Mouse (Mus musculus): ENCODE data around the gene Olfr1141.

The Olfr1141 gene

DNA sequence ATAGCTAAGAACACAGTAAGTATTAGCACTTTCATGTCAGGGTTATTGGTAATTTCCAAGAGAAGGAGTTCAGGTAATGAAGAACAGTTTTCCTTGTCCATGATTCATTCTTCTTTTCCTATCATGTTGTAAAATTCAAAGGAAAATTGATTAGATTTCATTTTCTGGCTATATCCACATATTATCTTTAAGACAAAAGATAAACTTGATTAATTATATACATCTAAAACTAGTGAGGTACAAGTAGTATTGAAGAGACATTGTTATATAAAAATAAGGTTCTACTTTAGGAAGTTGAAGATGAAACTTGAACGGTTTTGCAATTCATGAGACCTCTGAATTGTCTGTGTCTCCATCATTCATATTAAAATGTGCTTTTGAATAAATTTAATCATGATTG lies at the start of gene Olfr1141:
Gene Olfr1141, minus strand, starts transcription at position 101 of the 400 bp plus-strand sequence.
- no peak for DNase-seq (ENCODE audit: low spot score)

DNA sequence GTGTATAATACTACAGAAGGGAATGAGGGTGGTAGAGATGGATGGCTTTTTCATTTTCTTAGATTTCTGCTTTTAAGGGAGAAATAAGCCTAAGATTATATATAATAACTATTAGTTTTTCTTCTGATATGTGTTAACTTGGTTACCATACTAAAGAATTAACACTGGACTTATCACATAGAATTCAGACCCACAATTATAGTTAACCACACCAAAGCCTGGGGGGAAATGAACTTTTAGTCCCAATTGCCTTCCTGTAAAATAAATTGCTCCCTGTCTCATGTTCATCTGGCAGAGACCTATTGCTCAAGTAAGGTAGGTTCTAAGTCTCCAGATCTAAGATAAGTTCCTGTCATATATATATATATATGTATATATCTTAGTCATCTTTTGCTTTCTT lies 46.5 kb upstream of the Olfr1141 start, which contains the start of gene Olfr1143:
Gene Olfr1143, plus strand, starts transcription at position 301 of the 400 bp plus-strand sequence.
- no peak for DNase-seq (ENCODE audit: low spot score)

GRCm38 (mm10) chr2:87779183-87779582 lies 25.4 kb upstream of the Olfr1141 start, which contains the start of gene Olfr152:
Olfr152 (plus strand) TSS chr2:87779483.
- DNase-seq (ENCODE audit: low spot score): no peak

- DNase-seq (ENCODE audit: low spot score): no peak
Measured at GRCm38 (mm10) chr2:87776143-87776542, 22.4 kb upstream of the Olfr1141 start.

DNA sequence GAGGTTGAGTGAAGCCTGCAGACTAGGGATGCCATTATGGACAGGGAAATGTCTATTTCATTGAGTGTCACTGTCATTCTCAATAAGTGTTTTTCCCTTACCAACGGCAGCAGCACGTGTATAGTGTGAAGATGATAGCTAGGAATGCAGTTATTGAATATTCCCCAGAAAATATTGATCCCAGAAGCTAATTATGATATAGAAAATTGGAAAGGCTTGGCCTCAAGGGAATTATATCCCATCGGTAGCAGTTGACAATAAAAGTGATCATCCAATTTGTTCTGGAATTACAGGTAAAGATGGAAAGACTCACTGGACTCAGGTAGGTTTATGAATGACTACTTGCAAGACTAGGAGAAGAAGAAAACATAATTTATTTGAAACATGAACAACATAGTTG lies 10.3 kb downstream of the Olfr1141 start, which contains the start of gene Olfr1140:
Gene Olfr1140, plus strand, starts transcription at position 301 of the 400 bp plus-strand sequence.
- no peak for DNase-seq (ENCODE audit: low spot score)

GRCm38 (mm10) chr2:87739878-87740277 lies 13.9 kb downstream of the Olfr1141 start, which contains the start of gene Olfr1138:
Olfr1138 (minus strand) TSS chr2:87739978.
- no peak for DNase-seq (ENCODE audit: low spot score)

GRCm38 (mm10) chr2:87713079-87713478 lies 40.7 kb downstream of the Olfr1141 start, which contains the start of gene Olfr1137:
Olfr1137 (minus strand) TSS chr2:87713179.
- DNase-seq (ENCODE audit: low spot score): no peak
